Mouse (Mus musculus): ENCODE measurements at regions not wholly inside any gene's neighbourhood (a gene's known extent, or its start where the extent isn't known, plus 50 kb on each side); places are given as distances from the start of the nearest gene placed in this dataset.

DNA sequence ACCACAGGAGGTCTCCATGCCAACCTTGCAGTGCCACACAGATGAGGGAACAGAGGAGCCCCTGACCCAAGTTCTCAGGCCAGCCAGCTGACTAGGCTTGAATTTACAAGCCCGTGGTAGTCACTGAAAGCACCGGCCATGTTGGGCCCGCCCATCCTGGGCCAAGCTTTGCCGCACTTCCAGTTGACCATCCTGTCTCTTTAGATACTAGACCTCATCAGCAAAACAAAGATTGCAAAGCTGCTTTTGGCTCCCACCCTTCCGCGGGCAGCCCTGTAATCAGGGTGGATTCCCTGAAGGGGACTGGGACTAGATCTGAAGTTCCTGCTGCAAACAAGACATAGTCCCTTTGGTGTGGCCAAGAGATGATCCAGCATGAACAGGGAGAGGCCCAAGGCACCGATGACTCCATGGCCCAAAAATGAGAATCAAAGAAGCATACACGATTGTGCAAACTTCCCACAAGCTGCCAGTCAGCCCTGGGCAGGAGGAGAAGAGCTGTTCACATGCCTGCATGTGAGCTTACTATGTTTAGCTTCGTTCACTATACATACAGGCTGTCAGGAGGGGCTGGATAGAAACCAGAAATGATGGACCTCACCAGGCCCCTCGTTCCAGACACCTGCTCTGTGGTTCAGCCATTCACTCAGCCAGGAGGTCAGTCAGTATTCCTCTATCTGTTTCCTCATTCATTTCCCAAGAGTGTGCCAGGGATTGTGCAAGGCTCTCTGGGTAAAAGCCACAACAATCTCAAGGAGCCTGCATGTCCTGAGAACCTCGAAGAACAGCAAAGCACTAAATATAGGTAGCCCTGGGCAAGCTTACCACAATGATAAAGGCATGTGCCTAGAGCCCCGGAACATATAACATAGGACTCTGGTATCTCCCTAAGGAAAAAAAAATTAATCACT lies 122.0 kb downstream of the Inhbb start:
- TF ChIP-seq CTCF (IDR thresholded peaks at IDR 0.05; ENCODE audit: low read depth), result no peak
- no peak for TF ChIP-seq EP300 (IDR thresholded peaks at IDR 0.05; ENCODE audit: low read depth)

All from liver, postnatal 0 days (tissue).